Mouse (Mus musculus) 3T3-L1 (cell line): ENCODE results near the gene Pyroxd1.
"Not testable (repeated sequence)": the region's sequence is repeated elsewhere in the genome, so short reads cannot be mapped to it uniquely, and the experiment has no call there.

Experiments used
- DNase-seq: peaks from one replicate; pipeline ENCODE4 v3.0.0-alpha.2; 2015; ENCODE audit warnings: low read depth, low spot score

Pyroxd1 gene

DNA sequence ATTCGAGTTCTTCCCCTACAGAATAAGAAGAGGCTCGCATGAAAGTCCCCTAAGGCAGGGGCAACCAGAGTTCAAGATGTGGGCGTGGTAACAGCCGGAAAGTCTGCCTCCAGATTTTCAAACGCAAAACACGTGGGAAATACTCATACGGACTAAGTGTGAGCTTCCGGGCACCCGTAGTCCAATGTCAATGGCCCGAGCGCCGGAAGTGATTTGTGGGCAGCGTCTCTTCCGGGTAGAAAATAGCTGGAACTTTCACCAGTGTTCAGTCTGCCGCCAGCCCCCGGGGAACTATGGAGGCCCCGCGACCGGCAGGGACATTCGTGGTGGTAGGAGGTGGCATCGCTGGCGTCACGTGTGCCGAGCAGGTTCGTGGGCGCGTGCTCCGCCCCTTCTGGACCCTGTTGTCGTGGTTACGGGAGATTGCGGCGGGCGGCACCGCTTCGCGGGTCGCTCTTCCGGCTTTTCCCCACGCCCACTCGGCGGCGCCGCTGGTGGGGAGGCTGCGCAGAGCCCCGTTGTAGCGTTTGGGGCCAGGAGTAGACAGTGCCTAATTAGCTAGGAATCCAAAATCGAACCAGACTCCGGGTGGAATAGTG lies at the start of gene Pyroxd1:
Gene Pyroxd1 (plus strand): TSS at position 215 of the 599 bp plus-strand sequence.
- peak; percentile 95 for DNase-seq

DNA sequence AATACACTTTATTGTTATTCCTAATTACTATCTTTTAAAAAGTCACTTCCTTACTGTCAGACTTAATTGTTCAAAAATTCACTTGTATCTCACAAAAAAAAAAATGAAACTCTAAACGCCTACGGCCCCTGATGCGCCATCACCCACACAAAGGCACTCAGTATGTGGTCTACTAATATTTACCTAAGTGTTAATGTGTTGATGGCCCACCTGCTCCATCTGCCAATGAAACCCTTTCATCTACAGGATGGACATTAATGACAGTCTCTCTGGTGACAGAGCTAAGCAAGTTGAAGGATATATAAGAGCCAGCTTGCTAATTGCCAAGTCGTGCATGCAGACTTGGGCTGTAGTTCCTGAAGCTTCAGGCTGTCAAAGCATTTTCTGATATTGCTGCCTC lies 47.4 kb upstream of the Pyroxd1 start, which contains the start of gene Iapp:
Gene Iapp (plus strand): TSS at position 326 of the 400 bp plus-strand sequence.
- DNase-seq = no peak

DNA sequence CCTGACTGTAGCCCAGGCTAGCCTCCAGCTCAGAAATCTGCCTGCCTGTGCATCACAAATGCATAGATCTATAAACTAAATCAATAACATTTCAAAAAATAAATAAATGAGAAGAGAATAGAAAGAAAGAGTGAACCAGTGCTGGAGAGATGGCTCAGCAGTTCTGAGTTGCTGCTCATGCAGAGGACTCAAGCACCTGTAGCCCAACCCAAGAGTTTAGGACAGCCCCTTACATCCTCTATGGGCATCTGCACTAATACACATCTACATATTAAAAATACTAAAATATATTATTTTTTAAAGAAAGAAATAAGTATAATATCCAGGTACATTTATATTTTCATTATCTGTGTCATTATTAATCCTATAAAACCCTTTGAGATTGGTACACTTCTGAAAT lies 40.4 kb upstream of the Pyroxd1 start:
- no peak for DNase-seq

DNA sequence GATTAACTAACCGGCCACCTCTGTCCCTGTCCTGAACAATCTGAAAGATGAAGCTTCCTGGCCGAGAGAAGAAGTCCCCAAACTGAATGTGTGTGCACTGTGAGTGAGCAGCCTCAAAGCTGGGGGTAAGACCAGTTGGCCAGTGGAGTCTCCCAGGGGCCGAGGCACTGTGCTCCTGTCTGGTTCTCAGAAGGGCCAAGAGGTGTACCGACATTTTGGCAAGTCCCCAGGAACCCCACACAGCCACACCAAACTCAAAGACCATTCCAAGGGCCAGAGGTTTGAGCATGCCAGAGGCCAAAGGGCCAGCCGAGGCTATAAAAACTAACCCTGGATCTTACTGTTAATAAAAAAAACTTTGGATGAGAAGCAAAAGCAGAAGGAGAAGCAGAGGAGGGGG lies 31.2 kb upstream of the Pyroxd1 start:
- DNase-seq = no peak

DNA sequence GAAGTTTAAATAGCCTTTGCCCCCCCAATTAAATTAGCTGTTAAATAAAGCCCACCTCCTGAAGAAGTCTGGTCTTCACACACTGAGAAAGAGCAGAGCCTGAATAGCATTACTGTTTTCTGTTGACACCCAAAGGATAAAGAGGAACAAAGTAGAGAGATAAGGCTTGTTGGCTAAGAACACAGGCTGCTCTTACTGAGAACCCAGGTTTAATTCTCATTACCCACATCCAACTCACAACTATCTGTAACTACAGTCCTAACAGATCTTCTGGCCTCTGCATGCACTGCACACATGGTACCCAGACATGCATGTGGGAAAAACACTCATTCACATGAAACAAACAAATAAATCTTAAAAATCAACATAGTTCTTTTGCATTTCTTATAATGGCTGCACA lies 28.3 kb upstream of the Pyroxd1 start:
- DNase-seq = no peak

DNA sequence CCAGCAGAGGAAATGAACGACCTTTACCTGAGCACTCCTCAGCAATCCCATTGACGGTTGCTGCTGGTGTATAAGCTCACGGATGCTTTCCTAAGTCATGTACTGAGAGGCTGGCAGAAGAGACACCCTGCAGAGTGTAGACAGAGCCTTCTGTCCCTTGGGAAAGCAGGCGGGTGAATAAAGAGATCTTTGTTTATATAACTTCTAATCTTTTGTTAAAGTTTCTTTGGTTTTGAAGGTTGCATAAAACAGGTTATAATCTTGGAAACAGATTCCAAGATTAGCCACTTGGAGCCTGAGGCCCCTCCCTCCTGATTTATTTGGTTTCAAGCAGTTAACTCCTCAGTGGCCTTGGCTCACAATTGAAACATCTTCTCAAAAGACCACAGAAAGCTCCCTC lies 22.6 kb upstream of the Pyroxd1 start, which contains the start of gene Slco1a5:
Gene Slco1a5 (minus strand): TSS at position 101 of the 400 bp plus-strand sequence.
- no peak for DNase-seq

DNA sequence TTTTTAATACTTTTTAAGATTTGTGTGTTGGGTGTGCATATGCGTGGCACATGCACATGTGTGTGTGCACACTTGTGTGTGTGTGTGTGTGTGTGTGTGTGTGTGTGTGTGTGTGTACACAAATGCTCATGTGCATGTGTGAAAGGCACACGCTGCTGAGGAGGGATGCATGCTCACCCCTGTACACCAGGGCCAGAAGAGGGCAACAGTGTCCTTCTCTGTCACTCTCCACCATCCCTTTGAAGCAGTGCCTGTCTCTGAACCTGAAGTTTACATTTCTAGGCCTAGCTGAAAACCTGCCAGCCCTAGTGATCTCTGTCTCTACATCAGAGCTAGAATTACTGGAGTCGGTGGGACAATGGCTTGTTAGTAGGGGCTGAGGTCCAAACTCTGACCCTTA lies 18.9 kb upstream of the Pyroxd1 start:
- DNase-seq = no peak

DNA sequence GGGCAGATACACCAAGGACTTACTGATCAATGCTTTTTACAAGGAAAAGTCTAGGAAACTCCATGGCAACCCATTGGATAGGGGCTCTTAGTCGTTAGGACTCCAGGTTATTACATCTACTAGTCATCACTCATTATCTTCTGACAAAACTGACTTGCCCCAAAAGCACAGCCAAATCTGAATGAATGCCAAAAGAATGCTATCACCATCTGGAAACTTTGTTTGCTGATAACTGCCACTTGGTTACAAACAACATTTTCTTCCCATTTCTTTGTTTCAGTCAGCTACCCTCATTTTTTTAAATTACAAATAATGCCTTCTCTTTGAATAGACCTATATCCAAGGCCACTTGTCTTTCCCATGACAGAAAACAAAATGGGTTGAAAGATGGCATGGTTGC lies 16.3 kb upstream of the Pyroxd1 start:
- no peak for DNase-seq

DNA sequence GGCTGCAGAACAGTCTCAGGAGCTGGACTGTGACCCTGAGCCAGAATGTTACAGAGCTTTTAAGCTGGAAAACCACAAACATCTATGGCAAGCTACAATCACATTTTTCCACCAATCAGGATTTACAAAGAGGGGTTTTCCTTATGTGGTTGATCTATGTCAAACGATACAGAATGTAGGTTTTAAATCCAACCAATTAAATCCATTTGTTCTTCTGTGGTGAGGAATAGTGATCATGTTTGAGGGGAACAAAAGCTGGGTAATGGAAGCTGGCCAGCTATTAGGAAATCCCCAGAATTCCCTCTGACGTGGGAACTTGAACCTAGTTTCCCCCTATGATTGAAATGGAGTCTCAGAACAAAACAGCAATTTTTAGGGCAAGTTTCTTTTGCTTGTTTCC lies 6.5 kb upstream of the Pyroxd1 start:
- DNase-seq = peak; percentile 16

DNA sequence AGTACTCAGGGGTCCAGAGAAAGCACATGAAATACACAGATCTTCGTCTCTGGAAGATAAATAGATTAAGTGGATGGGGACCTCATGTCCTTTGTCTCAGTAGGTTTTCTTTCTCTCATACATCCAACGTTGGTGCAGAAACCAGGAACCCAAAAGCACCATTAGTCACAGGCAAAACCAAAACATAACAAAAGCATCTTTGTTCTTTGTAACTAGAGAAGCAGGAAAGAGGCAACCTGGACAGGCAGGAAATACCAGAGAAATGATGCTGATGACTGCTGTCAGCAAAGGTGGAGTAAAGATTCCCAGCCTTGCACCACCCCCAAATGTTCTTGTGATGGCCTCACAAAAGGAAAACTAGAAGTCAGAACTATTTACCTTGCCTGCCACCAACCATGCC lies 5.9 kb upstream of the Pyroxd1 start:
- DNase-seq = peak; percentile 78

DNA sequence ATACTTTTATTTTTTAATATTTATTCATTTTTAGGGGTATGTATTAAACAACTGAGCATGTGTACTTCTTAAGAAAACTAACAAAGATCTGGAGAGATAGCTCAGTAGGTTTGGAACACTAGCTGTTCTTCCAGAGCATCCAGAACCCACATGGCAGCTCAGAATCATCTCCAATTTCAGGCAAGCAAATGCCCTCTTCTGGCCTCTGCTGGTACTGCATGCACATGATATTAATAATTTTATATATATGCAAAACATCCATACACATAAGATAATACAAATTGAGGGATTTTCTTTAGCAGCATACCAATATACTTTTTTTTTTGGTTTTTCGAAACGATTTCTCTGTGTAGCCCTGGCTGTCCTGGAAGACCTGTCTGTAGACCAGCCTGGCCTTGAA lies 1.9 kb upstream of the Pyroxd1 start:
- DNase-seq = peak; percentile 88

DNA sequence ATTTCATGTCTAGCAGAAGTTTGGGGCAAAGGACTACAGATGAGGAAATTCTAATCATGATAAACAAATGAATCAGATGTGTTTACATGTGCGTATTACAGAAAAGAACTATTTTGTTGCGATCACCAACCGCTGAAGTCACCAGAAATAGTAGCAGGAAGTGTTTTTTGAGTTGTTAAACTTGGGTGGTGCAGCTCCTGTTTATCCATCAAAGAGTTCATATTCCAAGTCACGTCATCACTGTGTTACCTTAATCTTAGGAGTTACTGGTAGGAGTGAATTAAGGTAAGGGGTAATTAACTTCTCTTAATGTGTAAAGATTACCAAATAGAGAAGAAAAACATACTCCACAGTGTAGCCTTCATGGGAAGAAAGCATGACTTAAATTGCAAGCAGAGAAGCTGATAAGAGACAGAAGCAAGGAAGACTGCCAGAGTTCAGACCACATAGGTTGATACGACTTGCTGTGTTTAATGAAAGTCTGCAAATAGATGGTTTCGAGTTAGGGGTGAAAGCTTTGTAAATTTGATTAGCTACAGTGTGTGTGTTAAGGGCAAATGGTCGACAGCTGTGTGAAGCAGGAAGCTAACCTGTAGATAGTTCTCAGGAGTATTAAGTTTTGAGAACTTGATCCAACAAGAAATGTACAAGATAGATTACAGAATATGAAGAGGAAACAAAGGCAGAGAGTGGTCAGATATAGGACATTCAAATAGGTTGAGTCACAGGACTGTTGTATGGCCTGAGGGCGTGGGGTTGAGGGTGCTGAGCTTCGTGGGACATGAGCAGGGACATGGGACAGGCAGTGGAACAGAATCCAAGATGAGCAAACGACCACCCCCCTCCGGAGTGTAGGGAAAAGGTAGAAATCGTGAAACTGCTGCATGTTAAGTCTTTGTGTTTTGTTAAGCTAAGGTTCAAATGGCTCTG lies 992 bp downstream of the Pyroxd1 start:
- peak; percentile 54 for DNase-seq

DNA sequence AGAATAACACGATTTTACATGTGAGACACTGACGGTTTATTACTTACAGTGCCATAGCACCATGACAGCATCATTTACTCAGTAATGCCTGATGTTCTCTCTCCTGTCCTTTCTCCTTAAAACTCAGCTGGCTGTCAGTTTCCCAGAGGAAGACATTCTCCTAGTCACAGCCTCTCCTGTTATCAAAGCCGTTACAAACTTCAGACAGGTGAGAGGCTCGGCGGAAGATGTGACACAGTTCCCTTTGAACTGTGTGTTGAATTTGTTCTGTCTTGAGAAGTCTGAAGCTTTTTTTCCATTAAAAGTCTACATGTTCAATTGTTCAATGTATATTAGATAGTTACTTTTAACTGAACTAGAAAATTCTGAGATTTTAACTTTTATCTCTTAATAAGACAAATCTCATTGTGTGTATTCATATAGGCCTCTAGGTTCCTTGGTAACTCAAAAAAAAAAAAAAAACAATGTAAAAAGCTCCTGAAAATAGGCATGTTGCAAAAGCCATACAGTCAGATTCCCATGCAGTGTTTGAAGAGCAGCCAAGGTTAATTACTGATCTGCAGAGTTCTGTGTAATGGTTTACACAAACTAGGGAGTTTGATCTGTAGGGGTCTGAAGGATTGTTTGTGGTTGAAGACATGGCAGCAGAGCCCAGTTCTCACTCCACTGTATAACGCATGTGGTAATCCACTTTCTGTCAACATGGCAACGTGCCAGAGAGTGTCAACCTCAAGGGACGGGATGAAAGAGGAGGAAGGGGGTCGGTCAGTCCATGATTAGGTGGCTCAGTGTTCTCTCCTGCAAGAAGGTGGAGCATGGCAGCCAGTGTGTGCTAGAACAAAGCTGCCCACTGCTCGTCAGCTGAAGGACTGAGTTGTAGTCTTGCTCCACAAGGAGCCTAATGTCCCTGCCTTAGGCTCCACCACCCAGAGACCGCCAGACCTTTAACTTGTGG lies 2.3 kb downstream of the Pyroxd1 start:
- DNase-seq = no peak

DNA sequence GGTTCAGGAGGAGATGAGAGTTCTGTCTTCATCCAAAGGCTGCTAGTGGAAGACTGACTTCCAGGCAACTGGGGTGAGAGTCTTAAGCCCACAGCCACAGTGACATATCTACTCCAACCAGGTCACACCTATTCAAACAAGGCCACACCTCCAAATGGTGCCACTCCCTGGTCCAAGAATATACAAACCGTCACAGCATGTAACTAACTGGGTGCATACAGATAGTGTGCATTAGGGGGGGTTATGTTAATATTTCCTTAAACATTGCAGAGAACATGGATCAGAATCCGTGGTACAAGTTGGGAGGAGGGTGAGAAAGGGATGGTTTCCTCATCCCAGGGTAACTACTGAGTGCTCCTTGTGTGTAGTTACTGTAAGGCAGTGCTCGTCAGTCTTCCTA lies 6.6 kb downstream of the Pyroxd1 start:
- not testable (repeated sequence) for DNase-seq

DNA sequence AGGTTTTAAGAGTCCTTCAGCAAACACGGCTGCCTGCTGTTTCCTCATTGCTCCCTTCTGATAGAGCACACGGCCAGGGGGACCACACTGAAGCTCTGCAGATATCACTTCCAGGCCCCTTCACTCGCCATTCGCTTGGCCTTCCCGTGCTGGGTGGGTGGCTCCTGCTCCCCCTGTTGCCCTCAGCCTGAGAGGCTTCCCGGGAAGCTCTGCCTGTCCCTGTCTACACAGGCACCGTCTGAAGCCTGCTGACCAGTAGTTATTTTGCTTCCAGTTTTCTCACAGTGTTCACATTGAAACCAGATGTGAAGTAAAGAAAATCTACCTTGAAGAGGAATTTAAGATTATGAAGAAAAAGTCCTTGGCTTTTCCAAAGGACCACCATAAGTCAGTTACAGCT lies 11.7 kb downstream of the Pyroxd1 start:
- DNase-seq = no peak

DNA sequence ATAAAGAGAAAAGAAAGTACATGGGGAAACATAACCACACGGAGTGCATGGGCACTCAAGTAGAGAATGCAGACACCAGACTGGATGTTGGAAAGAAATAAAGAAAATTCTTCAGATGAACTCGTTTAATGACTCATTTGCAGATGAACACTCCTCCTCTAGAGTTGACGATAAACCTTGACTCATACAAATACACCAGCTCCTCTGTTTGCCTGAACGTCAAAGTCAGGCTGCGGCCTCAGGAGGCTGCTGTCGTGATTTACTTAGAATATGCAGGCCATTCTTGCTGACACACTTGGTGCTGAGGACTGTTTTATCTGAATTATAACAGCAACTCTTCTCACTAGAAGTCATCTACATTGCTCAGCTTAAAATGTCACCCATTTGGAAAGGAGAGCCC lies 16.6 kb downstream of the Pyroxd1 start:
- DNase-seq = peak; percentile 60

DNA sequence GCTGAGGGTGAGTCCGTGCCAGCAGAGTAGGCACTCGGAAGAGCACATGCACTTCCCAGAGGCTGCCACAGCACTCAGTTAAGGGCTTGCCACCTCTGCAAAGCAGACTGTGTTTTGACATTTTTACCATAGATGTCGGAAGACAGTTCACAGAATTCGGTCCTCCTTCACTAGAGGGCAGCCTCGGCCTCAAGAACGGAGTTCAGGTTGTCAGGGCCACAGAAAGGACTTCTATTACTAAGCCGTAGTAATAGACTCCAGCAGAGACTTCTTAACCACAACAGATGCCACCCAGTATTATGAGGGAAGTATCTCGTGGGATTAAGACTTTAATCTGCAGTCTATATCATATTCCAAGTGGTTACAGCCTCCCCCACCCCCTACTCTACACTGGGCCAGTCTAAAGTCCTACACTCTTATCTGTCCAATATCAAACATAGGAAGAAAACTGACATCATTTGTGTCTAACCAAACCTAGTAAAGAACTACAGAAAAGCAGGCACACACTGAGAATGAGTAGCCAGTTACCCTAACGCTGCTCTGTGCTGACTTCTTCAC lies 17.6 kb downstream of the Pyroxd1 start:
- peak; percentile 73 for DNase-seq

DNA sequence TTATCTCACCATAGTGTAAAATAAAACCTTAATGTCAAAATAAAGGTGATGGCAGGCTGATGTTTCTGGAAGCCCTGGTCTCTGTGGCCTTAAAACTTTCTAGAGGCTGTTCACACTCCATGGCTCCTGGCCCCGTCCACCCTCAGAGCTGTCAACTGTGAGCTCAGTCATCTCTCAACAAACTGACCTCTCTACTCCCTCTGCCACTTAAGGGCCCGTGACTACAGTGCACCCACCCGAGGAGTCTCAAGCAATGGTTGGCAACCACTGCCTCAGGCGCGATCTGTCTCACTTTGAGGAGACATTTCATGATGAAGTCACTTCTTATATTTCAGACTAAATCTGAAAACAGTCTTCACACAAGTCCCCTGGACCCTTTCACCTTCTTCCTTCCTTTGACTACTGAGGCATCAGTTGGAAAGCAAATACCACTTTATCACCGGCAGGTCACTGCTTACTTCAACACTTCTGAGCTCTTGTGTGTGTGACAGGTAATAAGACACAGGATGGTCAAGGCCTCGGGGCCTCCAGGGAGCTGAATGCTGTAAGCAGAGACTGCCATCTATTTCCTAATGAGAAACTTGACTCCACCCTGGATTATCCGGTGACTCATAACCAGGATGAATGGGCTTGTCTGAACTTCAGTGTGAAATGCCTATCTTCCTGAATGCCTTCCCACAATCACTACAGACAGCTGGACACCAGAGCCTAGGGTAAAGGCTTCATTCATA lies 20.5 kb downstream of the Pyroxd1 start:
- peak; percentile 89 for DNase-seq

DNA sequence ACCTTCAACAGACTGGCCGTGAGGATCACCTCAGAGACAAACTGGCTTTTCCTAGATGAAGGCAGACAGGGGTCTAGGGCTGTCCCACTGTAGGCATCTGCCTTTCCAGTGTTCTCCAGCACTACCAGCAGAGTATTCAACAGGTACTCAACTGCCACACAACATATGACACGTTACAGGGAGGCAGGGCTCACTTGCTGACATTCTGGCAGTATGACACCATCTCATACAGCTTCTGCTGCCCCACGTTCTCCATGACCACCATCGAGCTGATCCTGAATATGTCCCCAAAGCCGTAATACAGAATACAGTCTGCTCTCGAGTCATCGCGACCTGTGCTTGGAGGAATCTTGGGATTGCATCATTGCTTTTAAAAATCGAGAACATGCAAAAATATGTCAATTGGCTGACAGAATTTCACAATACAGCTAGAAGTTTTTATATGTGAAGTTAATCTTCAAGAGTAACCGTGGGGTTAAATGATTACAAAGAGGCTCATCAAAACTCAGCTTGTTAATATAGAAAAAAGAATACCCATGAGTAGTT lies 21.1 kb downstream of the Pyroxd1 start:
- peak; percentile 58 for DNase-seq

DNA sequence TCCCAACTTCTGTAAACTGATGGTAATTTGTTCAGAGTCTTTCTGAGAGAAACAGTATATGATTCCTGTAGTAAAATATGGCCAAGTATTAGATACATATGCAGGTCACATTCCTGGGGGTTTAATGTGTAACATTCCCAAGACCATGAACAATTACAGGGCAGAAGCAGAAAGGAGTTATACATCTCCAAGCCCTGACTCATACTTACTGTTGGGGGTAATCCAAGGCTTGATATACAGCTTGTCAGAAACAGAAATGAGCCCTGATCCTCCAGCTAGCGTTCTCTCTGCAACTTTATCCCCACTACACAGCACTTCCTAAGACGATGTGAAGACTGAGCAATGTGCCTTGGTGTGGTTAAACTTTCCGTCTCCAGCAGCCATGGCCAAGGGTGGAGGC lies 22.1 kb downstream of the Pyroxd1 start:
- peak; percentile 94 for DNase-seq
